Mouse (Mus musculus): ENCODE results near the gene Flrt2. TPM values are rescaled to one million over a fixed set of nuclear protein-coding genes. Genes with fewer than 3 reads are reported as not detected.
A peak's percentile ranks its signal among the peaks of the same experiment; 100 is the strongest.

Gene Flrt2
- polyA plus RNA-seq, 1 experiment from 2014 or later = 31.0 TPM

GRCm38 (mm10) chr12:95701580-95701979 lies 9.6 kb downstream of the Flrt2 start:
- ATAC-seq (no peak), DNase-seq (ENCODE audit: low spot score) (no peak)
- Histone ChIP-seq H3K4me2 (ENCODE audit: low read length) (no peak overlapping the region), H3K4me3 (ENCODE audit: low read depth, low read length) (no peak overlapping the region), H3K9me3 (replicated peaks; ENCODE audit: control insufficient read depth, low read length) (no peaks in the 10 kb centered on the region), H3K9ac (ENCODE audit: low read length) (no peak overlapping the region), H3K4me1 (ENCODE audit: control insufficient read depth, insufficient read depth, low read length) (0 out of 2 replicates have a peak, but pooled peaks cover 6% of the 10 kb centered on the region), H3K27ac (ENCODE audit: low read depth, low read length) (no peak overlapping the region), H3K27me3 (replicated peaks; ENCODE audit: control insufficient read depth, insufficient read depth, low read length) (no peaks in the 10 kb centered on the region), H3K36me3 (ENCODE audit: control insufficient read depth, insufficient read depth, low read length) (no peaks in the 10 kb centered on the region)

GRCm38 (mm10) chr12:95705006-95705405 lies 13.0 kb downstream of the Flrt2 start:
- Histone ChIP-seq H3K27me3 (replicated peaks; ENCODE audit: control insufficient read depth, insufficient read depth, low read length) (no peaks in the 10 kb centered on the region), H3K4me3 (ENCODE audit: low read depth, low read length) (no peak overlapping the region), H3K4me1 (ENCODE audit: control insufficient read depth, insufficient read depth, low read length) (no peaks in the 10 kb centered on the region), H3K36me3 (ENCODE audit: control insufficient read depth, insufficient read depth, low read length) (no peaks in the 10 kb centered on the region), H3K4me2 (ENCODE audit: low read length) (no peak overlapping the region), H3K9me3 (replicated peaks; ENCODE audit: control insufficient read depth, low read length) (no peaks in the 10 kb centered on the region), H3K27ac (ENCODE audit: low read depth, low read length) (no peak overlapping the region), H3K9ac (ENCODE audit: low read length) (no peak overlapping the region)
- ATAC-seq = no peak
- 93% methylated on average over 3 of the region's 3 CpGs for WGBS
- no peak for DNase-seq (ENCODE audit: low spot score)

GRCm38 (mm10) chr12:95723265-95723664 lies 31.2 kb downstream of the Flrt2 start:
- 95% methylated on average over 2 of the region's 2 CpGs for WGBS
- H3K36me3 ChIP-seq (ENCODE audit: control insufficient read depth, insufficient read depth, low read length) = no peaks in the 10 kb centered on the region
- no peaks in the 10 kb centered on the region for H3K4me1 ChIP-seq (ENCODE audit: control insufficient read depth, insufficient read depth, low read length)
- no peak overlapping the region for H3K9ac ChIP-seq (ENCODE audit: low read length)
- H3K4me2 ChIP-seq (ENCODE audit: low read length) = no peak overlapping the region
- ATAC-seq (no peak), DNase-seq (ENCODE audit: low spot score) (no peak)
- H3K4me3 ChIP-seq (ENCODE audit: low read depth, low read length) = no peak overlapping the region
- no peaks in the 10 kb centered on the region for H3K27me3 ChIP-seq (replicated peaks; ENCODE audit: control insufficient read depth, insufficient read depth, low read length)
- no peaks in the 10 kb centered on the region; the same call in 1 of the 2 replicates for H3K9me3 ChIP-seq (replicated peaks; ENCODE audit: control insufficient read depth, low read length)
- no peak overlapping the region for H3K27ac ChIP-seq (ENCODE audit: low read depth, low read length)

GRCm38 (mm10) chr12:95734075-95734474 lies 42.0 kb downstream of the Flrt2 start:
- Histone ChIP-seq H3K9ac (ENCODE audit: low read length) (no peak overlapping the region), H3K9me3 (replicated peaks; ENCODE audit: control insufficient read depth, low read length) (no peaks in the 10 kb centered on the region), H3K27ac (ENCODE audit: low read depth, low read length) (no peak overlapping the region), H3K36me3 (ENCODE audit: control insufficient read depth, insufficient read depth, low read length) (no peaks in the 10 kb centered on the region), H3K27me3 (replicated peaks; ENCODE audit: control insufficient read depth, insufficient read depth, low read length) (no peaks in the 10 kb centered on the region), H3K4me3 (ENCODE audit: low read depth, low read length) (no peak overlapping the region), H3K4me1 (ENCODE audit: control insufficient read depth, insufficient read depth, low read length) (peaks cover 6% of the 10 kb centered on the region; the same call in 1 of the 2 replicates), H3K4me2 (ENCODE audit: low read length) (no peak overlapping the region)
- no peak for DNase-seq (ENCODE audit: low spot score)
- ATAC-seq = no peak
- WGBS = 72% methylated on average over 1 of the region's 1 CpGs

- DNase-seq (ENCODE audit: low spot score) (no peak), ATAC-seq (no peak)
- Histone ChIP-seq H3K9ac (ENCODE audit: low read length) (no peak overlapping the region), H3K27ac (ENCODE audit: low read depth, low read length) (no peak overlapping the region), H3K4me2 (ENCODE audit: low read length) (no peak overlapping the region), H3K27me3 (replicated peaks; ENCODE audit: control insufficient read depth, insufficient read depth, low read length) (no peaks in the 10 kb centered on the region), H3K9me3 (replicated peaks; ENCODE audit: control insufficient read depth, low read length) (no peaks in the 10 kb centered on the region), H3K36me3 (ENCODE audit: control insufficient read depth, insufficient read depth, low read length) (no peaks in the 10 kb centered on the region), H3K4me3 (ENCODE audit: low read depth, low read length) (no peak overlapping the region), H3K4me1 (ENCODE audit: control insufficient read depth, insufficient read depth, low read length) (peaks cover 6% of the 10 kb centered on the region; the same call in 1 of the 2 replicates)
- 76% methylated on average over 8 of the region's 8 CpGs for WGBS
These were observed 45.5 kb downstream of the Flrt2 start for GRCm38 (mm10) chr12:95737571-95737970.

- Histone ChIP-seq H3K9me3 (replicated peaks; ENCODE audit: control insufficient read depth, low read length) (no peaks in the 10 kb centered on the region), H3K27ac (ENCODE audit: low read depth, low read length) (no peak overlapping the region), H3K9ac (ENCODE audit: low read length) (no peak overlapping the region), H3K4me1 (ENCODE audit: control insufficient read depth, insufficient read depth, low read length) (peaks cover 6% of the 10 kb centered on the region; the same call in 1 of the 2 replicates), H3K4me3 (ENCODE audit: low read depth, low read length) (no peak overlapping the region), H3K27me3 (replicated peaks; ENCODE audit: control insufficient read depth, insufficient read depth, low read length) (no peaks in the 10 kb centered on the region), H3K4me2 (ENCODE audit: low read length) (no peak overlapping the region), H3K36me3 (ENCODE audit: control insufficient read depth, insufficient read depth, low read length) (no peaks in the 10 kb centered on the region)
- ATAC-seq (no peak), DNase-seq (ENCODE audit: low spot score) (no peak)
- WGBS = 77% methylated on average over 5 of the region's 5 CpGs
These were observed 46.0 kb downstream of the Flrt2 start for GRCm38 (mm10) chr12:95738031-95738430.

GRCm38 (mm10) chr12:95738491-95739135 lies 46.6 kb downstream of the Flrt2 start:
- H3K27ac ChIP-seq (ENCODE audit: low read depth, low read length) = no peak overlapping the region
- H3K4me2 ChIP-seq (ENCODE audit: low read length) = no peak overlapping the region
- H3K4me1 ChIP-seq (ENCODE audit: control insufficient read depth, insufficient read depth, low read length) = peaks cover 6% of the 10 kb centered on the region; the same call in 1 of the 2 replicates
- no peaks in the 10 kb centered on the region for H3K27me3 ChIP-seq (replicated peaks; ENCODE audit: control insufficient read depth, insufficient read depth, low read length)
- no peak for DNase-seq (ENCODE audit: low spot score)
- no peak overlapping the region for H3K4me3 ChIP-seq (ENCODE audit: low read depth, low read length)
- ATAC-seq = no peak
- 61% methylated on average over 7 of the region's 7 CpGs for WGBS
- no peaks in the 10 kb centered on the region for H3K36me3 ChIP-seq (ENCODE audit: control insufficient read depth, insufficient read depth, low read length)
- no peaks in the 10 kb centered on the region for H3K9me3 ChIP-seq (replicated peaks; ENCODE audit: control insufficient read depth, low read length)
- H3K9ac ChIP-seq (ENCODE audit: low read length) = no peak overlapping the region

- no peaks in the 10 kb centered on the region for H3K36me3 ChIP-seq (ENCODE audit: control insufficient read depth, insufficient read depth, low read length)
- peak; percentile 43; the same call in 1 of the 2 replicates for ATAC-seq
- peaks cover 6% of the 10 kb centered on the region; the same call in 1 of the 2 replicates for H3K4me1 ChIP-seq (ENCODE audit: control insufficient read depth, insufficient read depth, low read length)
- H3K4me3 ChIP-seq (ENCODE audit: low read depth, low read length) = no peak overlapping the region
- no peaks in the 10 kb centered on the region for H3K9me3 ChIP-seq (replicated peaks; ENCODE audit: control insufficient read depth, low read length)
- H3K9ac ChIP-seq (ENCODE audit: low read length) = no peak overlapping the region
- no peak overlapping the region for H3K27ac ChIP-seq (ENCODE audit: low read depth, low read length)
- no peaks in the 10 kb centered on the region for H3K27me3 ChIP-seq (replicated peaks; ENCODE audit: control insufficient read depth, insufficient read depth, low read length)
- WGBS = 70% methylated on average over 5 of the region's 5 CpGs
- DNase-seq (ENCODE audit: low spot score) = peak; percentile 33
- H3K4me2 ChIP-seq (ENCODE audit: low read length) = no peak overlapping the region
These were observed 47.7 kb downstream of the Flrt2 start for GRCm38 (mm10) chr12:95739739-95740138.

- Histone ChIP-seq H3K27ac (ENCODE audit: low read depth, low read length) (no peak overlapping the region), H3K36me3 (ENCODE audit: control insufficient read depth, insufficient read depth, low read length) (no peaks in the 10 kb centered on the region), H3K27me3 (replicated peaks; ENCODE audit: control insufficient read depth, insufficient read depth, low read length) (no peaks in the 10 kb centered on the region), H3K4me1 (ENCODE audit: control insufficient read depth, insufficient read depth, low read length) (peaks cover 6% of the 10 kb centered on the region; the same call in 1 of the 2 replicates), H3K9ac (ENCODE audit: low read length) (no peak overlapping the region), H3K9me3 (replicated peaks; ENCODE audit: control insufficient read depth, low read length) (no peaks in the 10 kb centered on the region), H3K4me3 (ENCODE audit: low read depth, low read length) (no peak overlapping the region), H3K4me2 (ENCODE audit: low read length) (no peak overlapping the region)
- no peak for DNase-seq (ENCODE audit: low spot score)
- no peak for ATAC-seq
- WGBS = 89% methylated on average over 11 of the region's 11 CpGs
These were observed 49.3 kb downstream of the Flrt2 start for GRCm38 (mm10) chr12:95741296-95741695.

Measured in forebrain, embryonic 14.5 days (tissue).